Mouse (Mus musculus): ENCODE data around the gene Trpc2. TPM values are rescaled to one million over a fixed set of nuclear protein-coding genes. Genes with fewer than 3 reads are reported as not detected.
A peak's percentile ranks its signal among the peaks of the same experiment; 100 is the strongest.
"Not testable (repeated sequence)": the region's sequence is repeated elsewhere in the genome, so short reads cannot be mapped to it uniquely, and the experiment has no call there.

Trpc2 gene
- polyA plus RNA-seq (2014; fragmentation: Nextera tagmentation; extraction: Ambion mirVana), result not detected in 2 replicates

DNA sequence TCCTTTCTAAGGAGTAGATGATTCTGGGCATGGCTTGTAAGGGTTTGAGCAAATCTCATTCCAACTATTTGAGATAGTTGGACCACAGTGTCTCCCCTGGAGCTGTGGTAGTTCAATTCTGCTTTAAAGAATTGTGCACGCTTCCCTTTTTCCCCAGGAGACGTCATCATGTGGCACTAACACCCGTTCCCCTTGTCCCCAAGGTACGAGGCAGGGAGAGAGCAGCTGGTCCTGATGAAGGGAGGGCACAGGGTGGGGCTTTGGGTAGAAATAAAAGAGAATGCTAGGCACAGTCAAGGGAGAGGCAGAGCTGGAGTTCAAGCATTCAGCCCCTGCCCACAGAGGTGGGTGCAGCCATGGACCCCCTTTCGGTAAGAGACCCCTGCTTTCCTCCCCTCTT lies at the start of gene Trpc2:
Gene Trpc2, plus strand, starts transcription at position 301 of the 400 bp plus-strand sequence.
- no peak within 1 kb of the TSS for H3K4me3 ChIP-seq (ENCODE audit: low read depth, low read length)
- H3K9me3 ChIP-seq (replicated peaks; ENCODE audit: control insufficient read depth, low read length), result no peaks in the 10 kb centered on the region
- DNase-seq (ENCODE audit: low spot score) (no peak), ATAC-seq (no peak)
- H3K4me1 ChIP-seq (ENCODE audit: control insufficient read depth, insufficient read depth, low read length), result no peaks in the 10 kb centered on the region
- no peaks in the 10 kb centered on the region for H3K27me3 ChIP-seq (replicated peaks; ENCODE audit: control insufficient read depth, insufficient read depth, low read length)
- peaks cover 68% of the 10 kb centered on the region for H3K36me3 ChIP-seq (ENCODE audit: control insufficient read depth, insufficient read depth, low read length)
- WGBS, result 91% methylated on average over 5 of the region's 5 CpGs
- no peak within 1 kb of the TSS for H3K4me2 ChIP-seq (ENCODE audit: low read length)
- H3K9ac ChIP-seq (ENCODE audit: low read length), result no peak within 1 kb of the TSS
- no peak within 1 kb of the TSS for H3K27ac ChIP-seq (ENCODE audit: low read depth, low read length)

DNA sequence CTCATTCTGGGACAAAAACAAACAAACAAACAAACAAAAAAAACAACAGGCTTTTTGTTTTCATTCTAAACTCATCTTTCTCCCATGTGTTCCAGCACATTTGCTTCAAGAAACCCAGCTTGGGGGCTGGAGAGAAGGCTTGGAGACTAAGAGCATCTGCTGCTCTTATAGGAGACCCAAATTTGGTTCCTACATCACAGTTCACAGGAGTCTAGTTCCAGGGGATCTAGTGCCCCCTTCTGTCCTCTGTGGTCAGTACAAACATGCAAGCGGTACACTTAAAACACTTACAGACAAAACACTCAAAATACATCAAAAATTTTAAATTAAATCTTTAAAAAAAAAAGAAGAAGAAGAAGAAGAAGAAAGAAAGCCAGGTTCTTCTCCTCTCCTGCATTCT lies 48.0 kb upstream of the Trpc2 start:
- Histone ChIP-seq H3K4me2 (ENCODE audit: low read length) (no peak overlapping the region), H3K4me3 (ENCODE audit: low read depth, low read length) (no peak overlapping the region), H3K4me1 (ENCODE audit: control insufficient read depth, insufficient read depth, low read length) (no peaks in the 10 kb centered on the region), H3K27me3 (replicated peaks; ENCODE audit: control insufficient read depth, insufficient read depth, low read length) (no peaks in the 10 kb centered on the region), H3K27ac (ENCODE audit: low read depth, low read length) (no peak overlapping the region), H3K9ac (ENCODE audit: low read length) (no peak overlapping the region), H3K36me3 (ENCODE audit: control insufficient read depth, insufficient read depth, low read length) (peaks cover 90% of the 10 kb centered on the region), H3K9me3 (replicated peaks; ENCODE audit: control insufficient read depth, low read length) (no peaks in the 10 kb centered on the region)
- WGBS, result 94% methylated on average over 1 of the region's 1 CpGs
- no peak for DNase-seq (ENCODE audit: low spot score)
- no peak for ATAC-seq

DNA sequence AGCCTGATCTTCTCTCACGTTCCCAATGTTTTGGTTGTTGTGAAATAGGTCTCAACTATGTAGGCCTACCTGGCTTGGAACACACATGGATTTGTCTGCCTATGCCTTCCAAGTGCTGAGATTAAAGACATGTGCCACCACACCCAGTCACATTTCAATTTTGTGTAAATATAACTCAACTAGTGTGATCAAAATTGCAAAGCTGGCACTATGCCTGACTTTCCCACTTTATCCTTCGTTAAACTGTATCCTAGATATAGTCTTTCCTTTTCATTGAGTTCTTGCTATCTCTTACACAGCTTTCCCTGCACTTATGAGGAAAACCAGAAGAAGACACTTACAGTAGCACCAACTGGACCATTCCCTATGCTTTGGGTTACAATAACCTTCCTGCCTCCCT lies 47.4 kb upstream of the Trpc2 start:
- WGBS, result 92% methylated on average over 2 of the region's 2 CpGs
- Histone ChIP-seq H3K36me3 (ENCODE audit: control insufficient read depth, insufficient read depth, low read length) (peaks cover 92% of the 10 kb centered on the region), H3K27me3 (replicated peaks; ENCODE audit: control insufficient read depth, insufficient read depth, low read length) (no peaks in the 10 kb centered on the region), H3K9ac (ENCODE audit: low read length) (no peak overlapping the region), H3K4me3 (ENCODE audit: low read depth, low read length) (no peak overlapping the region), H3K27ac (ENCODE audit: low read depth, low read length) (no peak overlapping the region), H3K4me2 (ENCODE audit: low read length) (no peak overlapping the region), H3K4me1 (ENCODE audit: control insufficient read depth, insufficient read depth, low read length) (no peaks in the 10 kb centered on the region), H3K9me3 (replicated peaks; ENCODE audit: control insufficient read depth, low read length) (no peaks in the 10 kb centered on the region)
- no peak for DNase-seq (ENCODE audit: low spot score)
- no peak for ATAC-seq

DNA sequence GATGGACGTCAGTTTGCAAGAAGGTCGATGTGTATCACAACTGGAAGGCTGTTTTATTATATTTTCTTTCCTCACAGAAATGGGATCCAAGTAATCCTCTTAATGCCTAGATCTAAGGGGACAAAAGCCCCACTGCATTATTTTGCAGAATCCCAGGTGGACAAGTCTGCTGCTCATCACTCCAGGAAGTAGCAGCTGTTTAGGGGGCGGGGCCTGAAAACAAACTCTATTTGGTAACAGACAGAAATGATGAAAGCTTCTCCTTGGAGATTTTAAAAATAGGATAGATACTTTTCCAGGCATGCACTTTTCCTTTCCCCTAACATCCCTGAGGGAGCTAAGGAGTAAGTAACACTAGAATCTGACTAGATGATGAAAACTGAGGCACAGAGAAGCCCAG lies 45.6 kb upstream of the Trpc2 start:
- peaks cover 87% of the 10 kb centered on the region for H3K36me3 ChIP-seq (ENCODE audit: control insufficient read depth, insufficient read depth, low read length)
- ATAC-seq, result no peak
- no peak overlapping the region for H3K4me3 ChIP-seq (ENCODE audit: low read depth, low read length)
- no peak overlapping the region for H3K4me2 ChIP-seq (ENCODE audit: low read length)
- 89% methylated on average over 3 of the region's 3 CpGs for WGBS
- no peak overlapping the region for H3K27ac ChIP-seq (ENCODE audit: low read depth, low read length)
- no peaks in the 10 kb centered on the region for H3K4me1 ChIP-seq (ENCODE audit: control insufficient read depth, insufficient read depth, low read length)
- no peaks in the 10 kb centered on the region for H3K9me3 ChIP-seq (replicated peaks; ENCODE audit: control insufficient read depth, low read length)
- no peaks in the 10 kb centered on the region for H3K27me3 ChIP-seq (replicated peaks; ENCODE audit: control insufficient read depth, insufficient read depth, low read length)
- H3K9ac ChIP-seq (ENCODE audit: low read length), result no peak overlapping the region
- no peak for DNase-seq (ENCODE audit: low spot score)

DNA sequence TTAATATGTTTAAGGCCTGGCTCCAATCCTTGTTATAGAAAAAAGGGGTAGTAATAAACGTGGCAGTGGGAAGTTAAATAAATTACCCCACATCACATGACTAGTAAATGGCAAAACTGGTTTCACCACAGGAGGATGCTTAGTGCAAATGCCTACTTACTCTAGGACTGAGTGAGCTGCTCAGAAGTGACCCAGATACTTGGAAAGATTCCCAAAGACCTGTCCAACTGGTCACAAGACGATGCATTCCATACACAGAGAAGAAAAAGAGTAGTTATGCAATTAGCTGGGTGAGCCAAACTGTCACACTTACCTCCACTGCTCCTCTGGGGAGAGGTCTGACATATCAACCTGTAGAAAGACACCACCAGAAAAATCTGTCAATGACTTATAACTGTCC lies 40.6 kb upstream of the Trpc2 start:
- Histone ChIP-seq H3K4me2 (ENCODE audit: low read length) (no peak overlapping the region), H3K27me3 (replicated peaks; ENCODE audit: control insufficient read depth, insufficient read depth, low read length) (no peaks in the 10 kb centered on the region), H3K27ac (ENCODE audit: low read depth, low read length) (no peak overlapping the region), H3K4me1 (ENCODE audit: control insufficient read depth, insufficient read depth, low read length) (no peaks in the 10 kb centered on the region), H3K36me3 (ENCODE audit: control insufficient read depth, insufficient read depth, low read length) (peaks cover 45% of the 10 kb centered on the region), H3K9ac (ENCODE audit: low read length) (no peak overlapping the region), H3K9me3 (replicated peaks; ENCODE audit: control insufficient read depth, low read length) (no peaks in the 10 kb centered on the region), H3K4me3 (ENCODE audit: low read depth, low read length) (no peak overlapping the region)
- DNase-seq (ENCODE audit: low spot score), result no peak
- 87% methylated on average over 2 of the region's 2 CpGs for WGBS
- ATAC-seq, result no peak

DNA sequence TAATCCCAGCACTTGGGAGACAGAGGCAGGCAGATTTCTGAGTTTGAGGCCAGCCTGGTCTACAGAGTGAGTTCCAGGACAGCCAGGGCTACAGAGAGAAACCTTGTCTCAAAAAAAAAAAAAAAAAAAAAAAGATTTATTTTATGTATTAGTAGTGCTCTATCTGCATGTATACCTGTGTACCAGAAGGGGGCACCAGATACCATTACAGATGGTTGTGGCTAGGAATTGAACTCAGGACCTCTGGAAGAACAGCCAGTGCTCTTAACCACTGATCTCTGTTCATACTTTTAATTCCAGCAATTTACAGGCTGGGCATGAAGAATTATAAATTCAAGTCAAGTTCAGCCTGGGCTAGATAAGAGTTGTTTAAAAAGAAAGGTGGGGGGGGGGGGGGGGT lies 34.4 kb upstream of the Trpc2 start:
- H3K4me2 ChIP-seq (ENCODE audit: low read length); H3K9me3 ChIP-seq (replicated peaks; ENCODE audit: control insufficient read depth, low read length); H3K4me1 ChIP-seq (ENCODE audit: control insufficient read depth, insufficient read depth, low read length); H3K9ac ChIP-seq (ENCODE audit: low read length); H3K4me3 ChIP-seq (ENCODE audit: low read depth, low read length); H3K36me3 ChIP-seq (ENCODE audit: control insufficient read depth, insufficient read depth, low read length); H3K27me3 ChIP-seq (replicated peaks; ENCODE audit: control insufficient read depth, insufficient read depth, low read length); DNase-seq (ENCODE audit: low spot score); ATAC-seq; H3K27ac ChIP-seq (ENCODE audit: low read depth, low read length): not testable (repeated sequence)

DNA sequence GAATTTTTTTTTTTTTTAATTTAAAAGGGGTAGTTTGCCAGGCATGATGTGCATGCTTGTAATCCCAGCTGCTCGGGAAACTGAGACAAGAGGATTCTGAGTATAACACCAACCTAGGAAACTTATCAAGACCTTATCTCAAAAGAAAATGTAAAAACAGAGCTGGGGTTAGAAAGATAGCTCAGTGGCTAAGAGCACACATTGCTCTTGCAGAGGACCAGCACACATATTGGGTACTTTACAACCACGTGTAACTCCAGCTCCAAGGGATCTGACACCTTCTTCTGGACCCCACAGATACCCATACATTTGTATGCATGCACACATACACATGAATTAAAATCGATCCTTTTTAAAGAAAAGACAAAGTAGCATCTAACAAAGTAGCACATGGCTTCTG lies 21.6 kb upstream of the Trpc2 start:
- H3K36me3 ChIP-seq (ENCODE audit: control insufficient read depth, insufficient read depth, low read length), result peaks cover 24% of the 10 kb centered on the region
- H3K4me3 ChIP-seq (ENCODE audit: low read depth, low read length), result no peak overlapping the region
- DNase-seq (ENCODE audit: low spot score) (no peak), ATAC-seq (no peak)
- H3K9ac ChIP-seq (ENCODE audit: low read length), result no peak overlapping the region
- H3K27me3 ChIP-seq (replicated peaks; ENCODE audit: control insufficient read depth, insufficient read depth, low read length), result no peaks in the 10 kb centered on the region
- 89% methylated on average over 3 of the region's 3 CpGs for WGBS
- H3K27ac ChIP-seq (ENCODE audit: low read depth, low read length), result no peak overlapping the region
- peaks cover 14% of the 10 kb centered on the region for H3K4me1 ChIP-seq (ENCODE audit: control insufficient read depth, insufficient read depth, low read length)
- no peak overlapping the region for H3K4me2 ChIP-seq (ENCODE audit: low read length)
- H3K9me3 ChIP-seq (replicated peaks; ENCODE audit: control insufficient read depth, low read length), result no peaks in the 10 kb centered on the region

DNA sequence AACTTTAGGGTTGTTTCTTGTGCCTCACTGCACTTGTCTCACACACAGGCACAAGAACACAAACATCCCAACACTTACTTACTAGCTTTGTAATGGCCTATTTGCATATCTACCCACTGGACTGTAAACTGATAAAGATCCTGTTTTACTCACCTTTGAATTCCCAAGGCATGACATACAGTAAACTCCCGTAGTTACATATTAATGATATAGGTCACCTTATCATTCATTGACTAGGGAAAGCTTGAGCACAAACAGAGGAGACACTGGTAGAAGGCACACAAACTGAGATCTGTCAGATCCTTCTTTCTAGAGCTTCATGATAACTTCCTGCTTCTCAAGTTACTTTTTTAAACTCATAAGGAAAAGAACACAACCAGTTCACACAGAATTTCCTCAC lies 20.7 kb upstream of the Trpc2 start:
- WGBS, result 84% methylated on average over 1 of the region's 1 CpGs
- no peak for DNase-seq (ENCODE audit: low spot score)

DNA sequence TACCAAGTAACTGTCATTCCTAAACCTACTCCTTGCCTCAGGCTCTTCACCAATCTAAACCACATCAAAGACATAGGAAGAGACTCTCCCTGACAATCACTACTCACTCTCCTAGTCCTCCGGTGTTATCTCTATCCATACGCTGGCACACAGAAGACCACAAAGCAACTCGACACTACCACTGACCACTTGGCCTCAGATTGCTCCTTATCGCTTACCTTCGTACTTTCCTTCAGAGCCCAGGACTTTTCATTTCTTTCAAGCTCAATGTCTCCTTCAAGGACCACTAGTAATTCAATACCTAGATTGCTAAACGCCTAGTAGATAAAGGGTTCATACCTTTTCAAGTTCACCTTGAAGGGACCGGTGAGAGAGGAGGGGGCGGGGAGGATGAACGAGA lies 19.0 kb upstream of the Trpc2 start:
- no peak for ATAC-seq
- DNase-seq (ENCODE audit: low spot score), result no peak
- peaks cover 17% of the 10 kb centered on the region for H3K4me1 ChIP-seq (ENCODE audit: control insufficient read depth, insufficient read depth, low read length)
- 91% methylated on average over 9 of the region's 9 CpGs for WGBS
- H3K4me3 ChIP-seq (ENCODE audit: low read depth, low read length), result peak overlapping the region; percentile 68
- H3K27ac ChIP-seq (ENCODE audit: low read depth, low read length), result no peak overlapping the region
- H3K27me3 ChIP-seq (replicated peaks; ENCODE audit: control insufficient read depth, insufficient read depth, low read length), result no peaks in the 10 kb centered on the region
- peaks cover 12% of the 10 kb centered on the region; the same call in 1 of the 2 replicates for H3K36me3 ChIP-seq (ENCODE audit: control insufficient read depth, insufficient read depth, low read length)
- peak overlapping the region; percentile 79 for H3K4me2 ChIP-seq (ENCODE audit: low read length)
- H3K9me3 ChIP-seq (replicated peaks; ENCODE audit: control insufficient read depth, low read length), result no peaks in the 10 kb centered on the region
- H3K9ac ChIP-seq (ENCODE audit: low read length), result peak overlapping the region; percentile 74

More for the DNA sequence above, 20.7 kb upstream of the Trpc2 start:
- no peaks in the 10 kb centered on the region for H3K9me3 ChIP-seq (replicated peaks; ENCODE audit: control insufficient read depth, low read length)
- peaks cover 17% of the 10 kb centered on the region for H3K4me1 ChIP-seq (ENCODE audit: control insufficient read depth, insufficient read depth, low read length)
- no peak for ATAC-seq
- H3K9ac ChIP-seq (ENCODE audit: low read length), result no peak overlapping the region
- no peak overlapping the region for H3K27ac ChIP-seq (ENCODE audit: low read depth, low read length)
- no peak overlapping the region for H3K4me3 ChIP-seq (ENCODE audit: low read depth, low read length)
- H3K4me2 ChIP-seq (ENCODE audit: low read length), result no peak overlapping the region
- no peaks in the 10 kb centered on the region for H3K27me3 ChIP-seq (replicated peaks; ENCODE audit: control insufficient read depth, insufficient read depth, low read length)
- peaks cover 20% of the 10 kb centered on the region for H3K36me3 ChIP-seq (ENCODE audit: control insufficient read depth, insufficient read depth, low read length)

Measured in forebrain, embryonic 14.5 days (tissue).